Mouse (Mus musculus): ENCODE measurements at regions not wholly inside any gene's neighbourhood (a gene's known extent, or its start where the extent isn't known, plus 50 kb on each side); places are given as distances from the start of the nearest gene placed in this dataset.

DNA sequence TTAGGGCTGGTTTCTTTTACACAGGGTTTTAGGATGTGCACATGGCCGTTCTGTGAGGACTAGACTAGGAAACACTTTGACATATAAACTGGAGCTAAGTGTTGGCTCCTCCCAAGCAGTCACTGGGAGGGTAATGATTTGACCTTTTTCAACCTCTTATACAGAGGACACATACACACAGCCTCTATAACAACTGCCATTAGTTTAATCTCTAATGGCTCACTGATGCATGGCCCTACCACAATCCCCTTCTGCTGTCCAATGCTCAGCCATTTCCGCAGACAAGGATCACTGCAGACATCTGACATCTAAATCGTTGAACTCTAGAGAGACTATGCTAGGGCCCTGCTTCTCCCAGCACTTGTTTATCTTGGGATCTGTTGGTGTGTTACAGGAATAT, 481.5 kb downstream of the Etnk1 start:
- intact Hi-C loops (cut with DNase I), result no loop called here
- DNase-seq, result no peak
- no peak overlapping the region for H3K27ac ChIP-seq

GRCm38 (mm10) chr6:143656576-143656975, 489.6 kb downstream of the Etnk1 start:
- Histone ChIP-seq H3K36me3 (ENCODE audit: control insufficient read depth, insufficient read depth, low read length) (no peaks in the 10 kb centered on the region), H3K27ac (no peak overlapping the region), H3K79me2 (replicated peaks; ENCODE audit: control insufficient read depth, insufficient read depth, low read length) (no peaks in the 10 kb centered on the region), H3K9ac (ENCODE audit: low read depth, low read length) (no peak overlapping the region), H3K27me3 (ENCODE audit: control insufficient read depth, insufficient read depth, low read length) (no peaks in the 10 kb centered on the region), H3K4me3 (no peak overlapping the region), H3K4me1 (ENCODE audit: control insufficient read depth, insufficient read depth, low read length) (no peaks in the 10 kb centered on the region)
- WGBS, result 63% methylated on average over 5 of the region's 5 CpGs
- intact Hi-C loops (cut with DNase I), result no loop called here
- DNase-seq, result no peak
- no peak for TF ChIP-seq EP300 (IDR thresholded peaks at IDR 0.05; ENCODE audit: insufficient read depth, low read depth, low read length)
- TF ChIP-seq CTCF (IDR thresholded peaks at IDR 0.05), result no peak
- no peak for TF ChIP-seq POLR2A (IDR thresholded peaks at IDR 0.05; ENCODE audit: insufficient read depth, low read depth, low read length)

More for the DNA sequence above, 481.5 kb downstream of the Etnk1 start:
- no peak overlapping the region for H3K4me3 ChIP-seq
- no peaks in the 10 kb centered on the region for H3K36me3 ChIP-seq (ENCODE audit: control insufficient read depth, insufficient read depth, low read length)
- H3K9ac ChIP-seq (ENCODE audit: low read depth, low read length), result no peak overlapping the region
- H3K4me1 ChIP-seq (ENCODE audit: control insufficient read depth, insufficient read depth, low read length), result no peaks in the 10 kb centered on the region
- H3K79me2 ChIP-seq (replicated peaks; ENCODE audit: control insufficient read depth, insufficient read depth, low read length), result no peaks in the 10 kb centered on the region
- TF ChIP-seq EP300 (IDR thresholded peaks at IDR 0.05; ENCODE audit: insufficient read depth, low read depth, low read length) (no peak), POLR2A (IDR thresholded peaks at IDR 0.05; ENCODE audit: insufficient read depth, low read depth, low read length) (no peak), CTCF (IDR thresholded peaks at IDR 0.05) (no peak)
- 85% methylated on average over 3 of the region's 3 CpGs for WGBS
- no peaks in the 10 kb centered on the region for H3K27me3 ChIP-seq (ENCODE audit: control insufficient read depth, insufficient read depth, low read length)

GRCm38 (mm10) chr6:143660837-143661236, 493.8 kb downstream of the Etnk1 start:
- Histone ChIP-seq H3K4me3 (no peak overlapping the region), H3K27me3 (ENCODE audit: control insufficient read depth, insufficient read depth, low read length) (no peaks in the 10 kb centered on the region), H3K36me3 (ENCODE audit: control insufficient read depth, insufficient read depth, low read length) (no peaks in the 10 kb centered on the region), H3K79me2 (replicated peaks; ENCODE audit: control insufficient read depth, insufficient read depth, low read length) (no peaks in the 10 kb centered on the region), H3K4me1 (ENCODE audit: control insufficient read depth, insufficient read depth, low read length) (no peaks in the 10 kb centered on the region), H3K9ac (ENCODE audit: low read depth, low read length) (no peak overlapping the region), H3K27ac (no peak overlapping the region)
- TF ChIP-seq EP300 (IDR thresholded peaks at IDR 0.05; ENCODE audit: insufficient read depth, low read depth, low read length) (no peak), CTCF (IDR thresholded peaks at IDR 0.05) (no peak), POLR2A (IDR thresholded peaks at IDR 0.05; ENCODE audit: insufficient read depth, low read depth, low read length) (no peak)
- WGBS, result 38% methylated on average over 3 of the region's 3 CpGs
- intact Hi-C loops (cut with DNase I), result no loop called here
- no peak for DNase-seq

DNA sequence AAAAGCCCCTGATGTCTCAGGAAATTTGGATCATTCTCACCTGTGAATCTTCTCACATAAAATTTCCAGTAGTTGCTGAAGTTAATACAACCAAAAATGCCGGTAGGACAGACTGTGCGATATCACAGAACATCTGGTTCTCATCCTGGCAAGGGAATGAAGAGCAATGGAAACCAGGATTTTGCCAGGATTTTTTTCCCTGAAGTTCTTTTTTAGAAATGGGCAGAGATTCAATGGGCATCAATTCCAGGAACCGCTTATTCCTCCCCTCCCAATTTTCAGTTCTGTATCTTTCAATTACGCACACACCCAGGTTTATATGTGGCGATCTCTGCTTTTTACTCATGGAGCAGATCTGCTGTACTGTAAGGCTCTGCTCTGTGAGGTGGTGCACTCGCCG, 496.3 kb downstream of the Etnk1 start:
- H3K27me3 ChIP-seq (ENCODE audit: control insufficient read depth, insufficient read depth, low read length), result no peaks in the 10 kb centered on the region
- no peaks in the 10 kb centered on the region for H3K79me2 ChIP-seq (replicated peaks; ENCODE audit: control insufficient read depth, insufficient read depth, low read length)
- 78% methylated on average over 7 of the region's 7 CpGs for WGBS
- H3K9ac ChIP-seq (ENCODE audit: low read depth, low read length), result no peak overlapping the region
- no peak overlapping the region for H3K27ac ChIP-seq
- intact Hi-C loops (cut with DNase I), result no loop called here
- no peak for DNase-seq
- H3K36me3 ChIP-seq (ENCODE audit: control insufficient read depth, insufficient read depth, low read length), result no peaks in the 10 kb centered on the region
- H3K4me1 ChIP-seq (ENCODE audit: control insufficient read depth, insufficient read depth, low read length), result no peaks in the 10 kb centered on the region
- H3K4me3 ChIP-seq, result no peak overlapping the region
- TF ChIP-seq CTCF (IDR thresholded peaks at IDR 0.05) (no peak), POLR2A (IDR thresholded peaks at IDR 0.05; ENCODE audit: insufficient read depth, low read depth, low read length) (no peak), EP300 (IDR thresholded peaks at IDR 0.05; ENCODE audit: insufficient read depth, low read depth, low read length) (no peak)

DNA sequence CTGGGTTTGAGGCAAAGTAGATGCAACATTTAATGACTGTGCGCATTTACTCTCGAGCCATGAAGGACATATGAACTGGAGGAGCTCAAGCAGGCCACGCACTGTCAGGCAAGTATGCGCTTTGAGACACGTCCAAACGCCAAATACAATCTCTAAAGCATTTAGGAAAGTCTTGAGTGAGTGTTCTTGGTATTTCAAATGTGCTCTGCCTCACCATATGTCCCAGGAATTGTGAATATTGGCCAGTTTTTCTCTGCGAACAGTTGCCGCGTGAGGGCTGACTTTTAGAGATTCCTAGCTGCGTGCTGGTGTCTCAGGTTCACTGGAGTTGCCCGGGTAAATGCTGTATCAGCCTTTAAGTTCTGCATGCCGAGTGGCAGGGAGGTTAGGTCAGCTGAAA, 498.4 kb downstream of the Etnk1 start:
- 87% methylated on average over 12 of the region's 12 CpGs for WGBS
- DNase-seq, result no peak
- intact Hi-C loops (cut with DNase I), result no loop called here
- Histone ChIP-seq H3K4me3 (no peak overlapping the region), H3K4me1 (ENCODE audit: control insufficient read depth, insufficient read depth, low read length) (no peaks in the 10 kb centered on the region), H3K79me2 (replicated peaks; ENCODE audit: control insufficient read depth, insufficient read depth, low read length) (no peaks in the 10 kb centered on the region), H3K36me3 (ENCODE audit: control insufficient read depth, insufficient read depth, low read length) (no peaks in the 10 kb centered on the region), H3K27ac (no peak overlapping the region), H3K9ac (ENCODE audit: low read depth, low read length) (no peak overlapping the region), H3K27me3 (ENCODE audit: control insufficient read depth, insufficient read depth, low read length) (no peaks in the 10 kb centered on the region)
- TF ChIP-seq EP300 (IDR thresholded peaks at IDR 0.05; ENCODE audit: insufficient read depth, low read depth, low read length), result no peak
- no peak for TF ChIP-seq CTCF (IDR thresholded peaks at IDR 0.05)
- no peak for TF ChIP-seq POLR2A (IDR thresholded peaks at IDR 0.05; ENCODE audit: insufficient read depth, low read depth, low read length)

GRCm38 (mm10) chr6:143668551-143668950, 501.5 kb downstream of the Etnk1 start:
- intact Hi-C loops (cut with DNase I), result no loop called here
- no peak for TF ChIP-seq POLR2A (IDR thresholded peaks at IDR 0.05; ENCODE audit: insufficient read depth, low read depth, low read length)
- TF ChIP-seq CTCF (IDR thresholded peaks at IDR 0.05), result no peak
- TF ChIP-seq EP300 (IDR thresholded peaks at IDR 0.05; ENCODE audit: insufficient read depth, low read depth, low read length), result no peak
- 46% methylated on average over 4 of the region's 4 CpGs for WGBS

More at GRCm38 (mm10) chr6:143668551-143668950, 501.5 kb downstream of the Etnk1 start:
- Histone ChIP-seq H3K79me2 (replicated peaks; ENCODE audit: control insufficient read depth, insufficient read depth, low read length) (no peaks in the 10 kb centered on the region), H3K4me1 (ENCODE audit: control insufficient read depth, insufficient read depth, low read length) (no peaks in the 10 kb centered on the region), H3K27ac (no peak overlapping the region), H3K9ac (ENCODE audit: low read depth, low read length) (no peak overlapping the region), H3K27me3 (ENCODE audit: control insufficient read depth, insufficient read depth, low read length) (no peaks in the 10 kb centered on the region), H3K36me3 (ENCODE audit: control insufficient read depth, insufficient read depth, low read length) (no peaks in the 10 kb centered on the region), H3K4me3 (no peak overlapping the region)
- no peak for DNase-seq
